Mouse (Mus musculus) T-helper 17 cell (primary cell): ENCODE data around the gene Herc3.
"Not testable (repeated sequence)": the region's sequence is repeated elsewhere in the genome, so short reads cannot be mapped to it uniquely, and the experiment has no call there.

ENCODE experiments used
- in situ Hi-C, 2 experiments: fragments of 300-600 bp; cut with MboI, MseI; formaldehyde crosslinking; loops; 1 replicate in 1 of 2; 2 replicates in 1 of 2; pipeline ENCODE4 v1.15.1; 2025; ENCODE audit warnings: high pct_unique_total_duplicates in 2 of 2

Gene Herc3

DNA sequence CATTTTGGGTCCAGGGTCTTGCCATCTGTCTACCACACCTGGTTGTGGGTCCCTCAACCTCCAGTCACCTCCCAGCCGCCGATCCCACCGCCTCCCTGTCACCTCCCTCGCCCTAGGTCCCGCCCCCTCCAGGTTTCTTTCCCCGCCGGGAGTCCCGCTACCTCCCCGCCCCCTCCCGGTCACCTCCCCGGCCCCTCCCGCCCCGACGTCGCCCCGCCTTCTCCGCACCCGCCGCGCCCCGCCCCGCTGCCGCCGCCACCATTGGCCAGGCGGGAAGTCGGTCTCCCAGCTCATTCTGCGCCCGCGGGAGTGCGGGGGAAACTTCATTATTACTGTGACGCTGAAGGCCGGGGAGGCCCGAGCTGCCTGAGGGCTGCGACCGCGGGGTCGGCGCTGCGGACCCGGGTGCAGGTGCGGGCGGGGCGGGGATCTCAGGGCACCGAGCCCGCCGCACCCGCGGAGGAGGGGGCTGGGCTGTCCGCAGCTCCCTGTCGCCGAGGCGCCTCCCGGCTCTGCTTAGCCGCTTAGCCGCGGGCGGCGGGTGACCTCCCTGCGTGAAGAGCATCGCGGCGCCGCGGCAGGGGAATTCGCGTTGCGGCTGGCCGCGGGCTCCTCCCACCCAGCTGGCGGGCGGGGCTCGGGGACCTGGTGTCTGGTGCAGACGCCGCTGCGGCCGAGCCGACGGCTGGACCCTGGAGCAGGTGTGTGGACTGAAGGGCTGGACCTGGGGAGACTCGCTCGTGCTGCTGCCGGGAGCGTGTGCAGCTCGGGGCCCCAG, at the start of gene Herc3:
Gene Herc3, plus strand, starts transcription at position 234 of the 778 bp plus-strand sequence.
- in situ Hi-C loops, result loop anchor here in 1 of 2 experiments (25.0 kb wide), 2 partner anchors 356 to 1919 kb away; partner anchors contain the start of genes Nt5c3 and Vmn1r4

DNA sequence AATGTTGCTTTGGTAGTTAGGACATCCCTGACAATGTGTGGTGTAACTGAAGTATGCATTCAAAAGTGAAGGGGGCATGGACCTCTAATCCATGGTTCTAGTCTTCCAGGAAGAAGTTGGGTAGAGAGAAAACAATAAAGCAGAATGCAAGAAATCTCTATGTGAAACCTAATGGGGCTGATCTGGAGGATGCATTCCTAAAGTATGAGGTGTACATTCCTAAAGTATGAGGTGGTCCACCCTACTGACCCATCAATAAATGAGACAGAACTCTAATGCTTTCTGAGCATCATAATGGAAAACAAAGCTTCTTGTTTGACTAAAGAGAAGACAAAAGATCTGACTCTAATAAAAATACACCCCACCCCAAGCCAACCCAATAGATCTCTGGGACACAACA, 29.9 kb upstream of the Herc3 start:
- in situ Hi-C loops, result no loop called here

DNA sequence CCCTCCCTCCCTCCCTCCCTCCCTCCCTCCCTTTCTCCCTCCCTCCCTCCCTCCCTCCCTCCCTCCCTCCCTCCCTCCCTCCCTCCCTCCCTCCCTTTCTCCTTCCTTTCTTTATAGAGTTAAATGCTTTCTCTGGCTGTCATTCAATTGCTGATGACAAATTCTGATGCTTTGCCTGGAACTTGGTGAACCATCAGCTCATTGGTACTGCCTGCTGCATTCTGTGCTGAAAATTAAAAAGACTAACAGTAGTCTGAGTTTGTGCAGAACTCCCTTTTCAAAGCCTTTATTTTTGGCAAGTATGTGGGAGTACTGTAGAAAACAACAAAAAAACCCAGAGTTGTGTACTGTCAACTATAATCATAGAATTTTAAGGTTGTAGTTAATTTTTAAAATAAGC, 16.9 kb upstream of the Herc3 start:
- in situ Hi-C loops, result no loop called here

DNA sequence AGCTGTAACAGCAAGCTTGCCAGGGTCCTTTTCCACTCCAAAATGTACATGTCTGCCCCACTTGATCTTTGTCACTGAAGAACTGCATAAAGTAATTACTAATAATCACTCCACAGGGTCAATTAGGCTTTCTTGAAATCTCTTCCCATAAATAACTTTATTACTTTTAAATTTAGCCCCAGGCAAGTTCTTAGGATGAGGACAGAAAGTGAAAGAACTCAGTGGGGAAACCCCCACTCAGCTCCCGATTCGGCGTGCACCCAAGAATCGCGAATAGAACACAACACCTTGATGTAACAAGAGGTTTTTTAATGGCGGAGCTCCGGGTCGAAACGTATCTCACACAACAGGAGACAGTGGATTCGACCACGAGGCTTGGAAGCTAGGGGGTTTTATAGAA, 14.2 kb upstream of the Herc3 start:
- in situ Hi-C loops, result not testable (repeated sequence)

DNA sequence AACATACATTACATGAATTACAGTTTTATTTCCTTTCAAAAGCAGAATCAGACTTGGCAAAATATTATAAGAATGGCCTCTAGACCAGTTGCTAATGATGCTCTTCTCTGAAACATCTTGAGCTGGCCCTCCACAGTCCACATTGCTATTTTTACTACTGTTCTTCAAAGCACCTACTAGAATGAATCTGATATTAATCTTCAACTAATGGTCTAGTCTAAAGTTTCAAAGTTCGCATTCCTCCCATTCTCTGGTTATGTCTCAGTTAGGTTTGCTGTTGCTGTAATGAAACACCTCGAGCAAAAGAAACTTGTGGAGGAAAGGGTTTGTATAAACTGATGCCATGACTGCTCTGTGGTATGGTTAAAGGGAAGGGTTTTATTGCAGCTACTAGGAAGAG, 5.6 kb upstream of the Herc3 start:
- in situ Hi-C loops, result loop anchor here in 1 of 2 experiments (25.0 kb wide), 2 partner anchors 362 to 1913 kb away; partner anchors contain the start of genes Nt5c3 and Vmn1r4

DNA sequence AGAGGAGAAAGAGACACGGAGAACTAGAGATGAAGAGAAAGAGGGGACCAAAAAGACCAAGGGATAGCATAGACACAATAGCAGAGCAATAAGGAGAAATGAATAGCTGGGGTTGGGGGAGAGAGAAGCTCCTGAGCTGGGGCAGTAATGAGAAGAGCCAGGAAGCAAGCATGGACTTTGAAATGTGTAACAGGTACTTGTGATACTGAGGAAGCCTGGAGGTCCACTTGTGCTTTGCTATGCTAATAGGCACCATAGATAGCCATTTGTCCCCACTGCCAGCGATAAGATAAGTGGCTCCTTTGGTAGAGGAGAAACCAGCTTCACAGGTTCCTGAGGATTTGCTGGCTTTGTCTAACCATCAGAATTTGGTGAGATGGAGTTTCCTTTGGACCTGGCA, 5.2 kb upstream of the Herc3 start:
- in situ Hi-C loops, result loop anchor here in 1 of 2 experiments (25.0 kb wide), 2 partner anchors 361 to 1914 kb away; partner anchors contain the start of genes Nt5c3 and Vmn1r4

DNA sequence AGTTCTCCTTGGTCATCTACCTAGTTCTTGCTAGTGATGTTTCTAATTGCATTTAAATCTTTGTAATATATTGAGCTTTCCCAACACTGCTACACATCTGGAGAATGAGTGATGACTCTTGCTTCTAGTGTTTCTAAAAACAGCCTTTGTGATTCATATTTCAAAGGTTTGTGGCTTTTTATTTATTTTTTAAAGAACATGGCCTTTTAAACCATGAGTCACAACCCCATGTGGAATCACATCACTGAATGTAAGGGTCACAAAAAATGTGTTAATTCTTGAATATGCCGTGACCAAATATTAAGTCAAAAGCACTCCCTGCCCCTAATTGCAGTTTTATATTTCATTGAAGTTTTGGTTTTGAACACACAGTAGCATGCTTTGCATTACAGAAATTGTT, 2.7 kb upstream of the Herc3 start:
- in situ Hi-C loops, result loop anchor here in 1 of 2 experiments (25.0 kb wide), 2 partner anchors 359 to 1916 kb away; partner anchors contain the start of genes Nt5c3 and Vmn1r4

DNA sequence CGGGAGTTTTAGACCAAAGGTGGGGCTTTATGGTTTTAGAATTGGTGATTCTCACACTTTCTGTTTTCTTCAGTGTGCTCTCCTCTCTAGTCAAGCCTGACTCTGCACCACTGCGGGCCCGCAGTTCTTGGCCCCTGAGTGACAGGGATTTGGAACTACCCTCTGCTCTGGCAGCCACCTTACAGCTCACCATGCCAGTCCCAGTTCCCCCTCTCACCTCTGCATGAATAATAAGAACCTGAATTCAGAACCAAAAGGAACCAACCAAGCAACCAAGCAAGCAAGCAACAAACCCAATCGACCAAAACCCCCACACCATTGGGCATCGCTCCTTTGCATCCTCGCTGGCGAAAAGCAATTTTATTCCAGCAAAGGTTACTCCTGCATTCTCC, 429 bp upstream of the Herc3 start:
- in situ Hi-C loops, result loop anchor here in 1 of 2 experiments (25.0 kb wide), 2 partner anchors 356 to 1919 kb away; partner anchors contain the start of genes Nt5c3 and Vmn1r4

DNA sequence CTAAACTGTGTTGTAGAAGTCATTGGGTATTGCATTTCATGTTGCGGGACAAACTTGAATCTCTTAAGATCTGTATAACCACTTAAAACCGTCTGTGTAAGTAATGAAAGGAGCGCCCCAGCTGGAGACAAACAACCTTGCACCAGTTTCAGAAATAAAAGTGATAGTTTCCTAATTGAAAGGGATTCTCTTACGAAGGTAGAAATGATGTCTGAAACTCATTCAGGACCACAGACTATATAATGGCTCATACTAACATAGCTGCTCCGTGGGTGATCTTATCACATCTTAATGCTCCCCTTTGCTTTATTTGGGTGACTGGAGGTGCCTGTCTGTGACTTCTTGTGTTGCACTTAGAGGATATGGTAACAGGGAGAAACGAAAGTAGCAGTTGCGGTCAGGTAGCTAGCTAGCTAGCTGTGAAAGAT, 1.3 kb downstream of the Herc3 start:
- in situ Hi-C loops, result loop anchor here in 1 of 2 experiments (25.0 kb wide), 2 partner anchors 355 to 1920 kb away; partner anchors contain the start of genes Nt5c3 and Vmn1r4

DNA sequence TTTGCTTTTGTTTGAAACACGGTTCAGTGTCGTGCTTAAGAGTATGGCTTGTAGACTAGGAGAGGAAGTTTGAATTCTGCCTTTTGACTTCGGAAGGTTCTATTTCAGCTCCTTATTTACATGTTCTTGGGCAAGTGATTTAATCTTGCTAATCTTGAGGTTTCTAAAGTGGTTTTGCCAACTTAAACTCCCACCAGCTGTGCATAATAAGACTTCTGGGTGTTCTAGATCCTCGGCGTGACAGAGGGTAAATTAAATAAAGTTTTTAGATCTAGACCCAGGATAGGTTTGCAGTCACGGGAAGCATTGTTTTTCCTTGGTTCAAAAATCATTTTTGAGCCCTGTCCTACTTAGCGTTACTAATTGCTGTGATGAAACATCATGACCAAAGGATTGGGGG, 3.2 kb downstream of the Herc3 start:
- in situ Hi-C loops, result loop anchor here in 1 of 2 experiments (25.0 kb wide), 2 partner anchors 353 to 1922 kb away; partner anchors contain the start of genes Nt5c3 and Vmn1r4

DNA sequence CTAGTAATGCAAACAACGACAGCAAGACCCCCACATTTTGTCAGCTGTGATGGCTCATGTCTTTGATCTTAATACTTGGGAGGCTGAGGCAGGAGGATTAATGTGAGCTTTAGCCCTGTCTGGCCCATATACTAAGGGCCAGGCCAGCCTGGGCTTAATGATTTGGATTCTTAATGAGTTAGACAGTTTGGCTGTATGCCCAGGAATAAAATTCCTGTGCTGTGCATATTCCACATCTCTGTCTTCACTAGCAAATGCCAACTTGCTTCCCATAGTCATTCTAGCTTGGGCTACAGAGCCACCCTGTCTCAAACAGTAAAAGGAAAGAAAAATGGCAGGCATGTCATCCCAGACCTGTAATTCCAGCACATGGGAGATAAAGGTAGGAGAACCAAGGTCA, 4.3 kb downstream of the Herc3 start:
- in situ Hi-C loops, result loop anchor here (5.0 to 25.0 kb wide), 4 partner anchors 352 to 1923 kb away; partner anchors contain the start of genes Gprin3 (in 1 of the 2), Nt5c3 (in 1 of the 2) and Vmn1r4 (in 1 of the 2)

DNA sequence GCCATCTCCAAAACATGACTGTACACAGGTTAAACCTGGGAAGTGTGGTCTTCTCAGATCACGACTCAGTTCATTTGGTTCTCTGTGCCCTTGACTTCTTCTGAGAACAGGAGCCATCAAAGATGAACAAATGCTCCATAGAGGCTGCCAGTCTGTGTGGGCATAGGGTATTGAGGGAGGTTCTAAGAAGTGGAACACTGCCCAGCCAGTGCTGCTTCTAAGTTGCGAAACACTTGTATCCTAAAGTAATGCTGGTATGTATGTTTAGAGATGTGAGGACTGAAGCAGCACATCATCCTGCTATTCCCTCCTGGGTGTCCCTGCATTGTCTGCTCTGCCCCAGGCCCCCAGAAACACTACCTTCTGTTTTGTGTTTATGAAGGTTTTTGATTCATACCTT, 5.2 kb downstream of the Herc3 start:
- in situ Hi-C loops, result loop anchor here (5.0 to 25.0 kb wide), 4 partner anchors 351 to 1924 kb away; partner anchors contain the start of genes Gprin3 (in 1 of the 2), Nt5c3 (in 1 of the 2) and Vmn1r4 (in 1 of the 2)

DNA sequence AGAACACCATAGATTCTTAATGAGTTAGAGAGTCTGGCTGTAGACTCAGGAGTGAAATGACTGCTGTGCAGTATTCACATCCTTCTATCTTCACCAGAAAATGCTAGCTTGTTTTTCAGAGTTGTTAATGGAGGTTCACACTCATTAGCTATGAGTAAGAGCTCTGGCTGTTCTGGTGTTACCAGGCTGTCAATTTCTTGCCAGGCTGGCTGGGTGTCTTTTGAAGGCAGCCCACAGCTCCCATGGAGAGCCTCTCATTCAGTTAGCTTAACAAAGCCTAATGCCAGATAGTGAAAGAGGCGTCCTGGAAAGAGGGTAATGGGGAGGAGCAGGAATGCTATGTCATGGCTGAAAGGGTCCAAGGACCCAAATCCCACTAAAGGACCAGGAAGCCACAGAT, 6.7 kb downstream of the Herc3 start:
- in situ Hi-C loops, result loop anchor here (5.0 to 25.0 kb wide), 4 partner anchors 349 to 1926 kb away; partner anchors contain the start of genes Gprin3 (in 1 of the 2), Nt5c3 (in 1 of the 2) and Vmn1r4 (in 1 of the 2)

DNA sequence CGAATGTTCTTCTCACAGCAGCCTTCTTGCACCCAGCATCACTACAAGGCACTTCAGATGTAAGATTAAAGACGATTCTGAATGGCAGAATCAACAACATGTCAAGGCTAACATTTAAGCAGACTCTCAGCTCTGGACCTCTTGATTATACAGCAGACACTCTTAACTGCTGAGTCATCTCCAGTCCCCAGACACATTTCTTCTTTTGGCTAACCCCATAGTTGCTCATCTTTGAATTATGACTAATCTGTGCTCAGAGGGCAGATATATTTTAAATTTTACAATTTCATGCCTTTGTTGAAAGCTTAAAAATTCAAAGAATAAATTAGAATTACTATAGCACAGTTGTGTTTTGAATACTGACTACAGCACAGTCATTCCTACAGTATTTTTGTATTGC, 9.9 kb downstream of the Herc3 start:
- in situ Hi-C loops, result loop anchor here (10.0 to 25.0 kb wide), 3 partner anchors 346 to 1929 kb away; partner anchors contain the start of genes Nt5c3 (in 1 of the 2), Ppm1k (in 1 of the 2) and Vmn1r4 (in 1 of the 2)

DNA sequence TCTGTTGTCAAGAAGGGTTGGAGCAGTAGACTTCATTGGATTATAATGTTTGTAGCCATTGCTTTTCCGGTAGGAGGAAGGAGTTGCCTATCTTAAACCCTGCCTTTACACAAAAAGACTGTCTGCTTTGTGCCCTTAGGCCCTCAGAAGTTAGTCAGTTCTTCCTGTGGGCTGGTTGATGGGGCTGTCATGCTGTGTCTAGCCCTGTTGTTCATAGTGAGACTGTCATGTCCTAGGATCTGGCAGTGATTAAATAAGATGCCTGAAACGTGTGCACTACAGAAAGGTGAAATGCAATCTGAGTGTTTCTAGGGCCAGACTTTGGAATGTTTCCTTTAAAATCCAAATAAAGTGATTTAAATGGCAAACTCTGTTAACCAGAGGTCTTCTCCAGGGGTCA, 10.9 kb downstream of the Herc3 start:
- in situ Hi-C loops, result loop anchor here (10.0 to 25.0 kb wide), 3 partner anchors 345 to 1930 kb away; partner anchors contain the start of genes Nt5c3 (in 1 of the 2), Ppm1k (in 1 of the 2) and Vmn1r4 (in 1 of the 2)

DNA sequence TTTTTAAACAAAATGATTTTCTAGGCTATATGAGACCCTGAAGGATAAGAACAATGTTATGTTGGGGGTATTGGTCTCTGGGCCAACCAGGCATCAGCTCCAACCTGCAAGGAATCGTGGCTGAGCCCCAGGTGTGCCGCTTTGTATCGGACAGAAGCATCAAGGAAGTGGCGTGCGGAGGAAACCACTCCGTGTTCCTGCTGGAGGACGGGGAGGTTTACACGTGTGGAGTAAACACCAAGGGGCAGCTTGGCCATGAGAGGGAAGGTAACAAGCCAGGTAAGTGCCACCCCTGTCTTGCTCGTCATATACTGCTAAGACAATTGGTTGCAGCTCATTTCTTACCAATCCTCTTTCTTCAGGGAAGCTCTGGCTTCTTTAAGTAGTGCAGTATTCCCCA, 12.3 kb downstream of the Herc3 start:
- in situ Hi-C loops, result loop anchor here (10.0 to 25.0 kb wide), 3 partner anchors 344 to 1931 kb away; partner anchors contain the start of genes Nt5c3 (in 1 of the 2), Ppm1k (in 1 of the 2) and Vmn1r4 (in 1 of the 2)

DNA sequence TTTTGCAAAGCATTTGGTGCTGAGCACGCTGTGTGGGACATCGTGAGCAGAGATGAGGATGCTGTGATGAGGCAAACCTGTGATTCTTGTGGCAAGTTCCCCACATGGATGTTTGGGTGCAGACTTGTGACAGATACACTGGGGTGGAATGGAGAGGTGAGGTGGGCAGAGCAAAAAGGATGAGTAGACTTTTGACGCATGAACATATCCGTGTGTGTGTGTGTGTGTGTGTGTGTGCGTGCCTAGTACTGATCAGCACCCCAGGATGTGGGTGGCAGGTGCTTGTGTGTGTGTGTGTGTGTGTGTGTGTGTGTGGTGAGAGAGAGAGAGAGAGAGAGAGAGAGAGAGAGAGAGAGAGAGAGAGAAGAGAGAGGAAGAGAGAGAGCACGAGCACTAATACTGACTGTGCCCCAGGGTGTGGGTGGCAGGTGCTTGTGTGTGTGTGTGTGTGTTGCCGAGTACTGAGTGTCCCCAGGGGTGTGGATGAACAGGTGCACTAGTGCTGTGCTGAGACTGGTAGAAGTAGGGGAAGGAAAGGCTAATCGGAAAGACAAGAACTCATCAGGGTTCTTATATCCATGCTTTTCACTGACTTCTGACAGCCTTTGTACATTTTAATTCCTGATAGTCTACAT, 13.0 kb downstream of the Herc3 start:
- in situ Hi-C loops, result loop anchor here (10.0 to 25.0 kb wide), 3 partner anchors 343 to 1932 kb away; partner anchors contain the start of genes Nt5c3 (in 1 of the 2), Ppm1k (in 1 of the 2) and Vmn1r4 (in 1 of the 2)

DNA sequence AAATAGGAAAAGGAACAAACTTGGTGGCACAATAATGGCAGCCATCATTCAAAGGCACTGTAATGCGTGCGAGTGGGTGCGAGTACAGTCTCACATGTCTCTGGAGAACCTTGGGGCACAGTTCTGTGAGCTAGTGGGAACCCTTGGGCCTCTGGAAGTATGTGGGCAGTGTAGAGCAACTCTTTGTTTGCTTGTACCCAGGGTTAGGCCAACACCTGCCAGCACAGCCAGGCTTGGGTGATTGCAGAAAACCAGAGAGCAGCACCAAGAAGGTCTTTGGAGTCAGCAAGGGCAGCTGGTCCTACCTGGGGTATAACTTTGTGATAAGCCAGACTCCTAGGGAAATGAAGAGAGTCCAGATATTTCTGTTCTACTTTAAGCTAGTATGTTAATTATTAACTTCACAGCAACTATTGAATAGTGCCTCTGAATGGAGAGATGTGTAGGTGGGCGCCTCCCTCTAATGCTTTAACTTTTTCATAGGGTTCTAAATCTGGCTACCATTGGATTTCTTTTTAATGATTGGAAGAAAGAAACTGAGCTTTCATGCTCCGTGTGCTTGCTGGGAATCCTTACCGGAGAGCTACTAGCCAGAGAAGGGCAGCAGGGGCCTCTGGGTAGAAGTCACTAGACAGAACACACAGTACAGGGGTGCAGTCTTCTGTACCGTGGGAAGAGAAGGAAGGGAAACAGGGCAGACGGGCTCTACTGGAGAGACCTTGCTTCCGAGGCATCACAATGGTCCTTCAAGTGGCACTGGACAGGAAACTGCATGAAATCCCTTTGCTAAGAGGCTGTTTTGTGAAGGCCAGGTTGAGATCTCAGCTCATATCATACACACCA, 15.8 kb downstream of the Herc3 start:
- in situ Hi-C loops, result loop anchor here (10.0 to 25.0 kb wide), 3 partner anchors 340 to 1935 kb away; partner anchors contain the start of genes Nt5c3 (in 1 of the 2), Ppm1k (in 1 of the 2) and Vmn1r4 (in 1 of the 2)

DNA sequence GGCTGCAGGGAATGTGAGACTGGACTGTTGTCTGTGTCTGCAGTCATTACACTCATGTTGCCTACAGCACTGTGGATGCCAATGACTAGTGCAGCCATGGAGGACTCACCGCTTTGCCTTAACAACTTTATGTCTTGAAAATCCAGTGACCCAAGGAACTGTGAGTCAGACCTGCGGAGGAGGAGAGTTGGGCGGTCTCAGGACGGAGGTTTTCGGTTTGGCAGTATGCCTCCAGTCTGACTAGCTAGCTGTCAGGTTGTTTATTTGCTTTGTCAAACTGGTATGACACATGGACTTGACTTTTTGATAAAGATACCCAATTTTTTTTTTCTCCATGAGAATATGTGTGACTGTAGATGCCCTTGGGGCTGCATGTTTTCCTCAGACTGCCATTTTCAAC, 16.6 kb downstream of the Herc3 start:
- in situ Hi-C loops, result loop anchor here (10.0 to 25.0 kb wide), 3 partner anchors 339 to 1936 kb away; partner anchors contain the start of genes Nt5c3 (in 1 of the 2), Ppm1k (in 1 of the 2) and Vmn1r4 (in 1 of the 2)

DNA sequence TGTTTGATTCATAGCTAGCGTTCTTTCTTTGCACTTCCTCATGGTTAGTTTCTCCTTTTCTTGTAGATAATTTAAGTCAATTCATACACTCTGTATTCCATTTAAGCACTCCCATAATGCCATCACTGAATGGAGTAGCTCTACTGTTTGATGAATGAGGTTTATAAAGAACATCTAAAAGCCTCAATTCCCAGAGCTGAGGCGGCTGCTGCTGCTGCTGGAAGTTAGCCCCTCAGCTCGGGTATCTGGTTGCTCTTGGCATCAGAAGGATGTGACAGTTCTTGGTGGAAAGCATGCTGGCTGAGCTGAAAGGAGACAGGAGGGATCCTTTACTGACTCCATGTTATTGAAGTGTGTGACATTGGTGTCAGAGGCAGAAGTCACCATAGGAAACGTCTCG, 18.1 kb downstream of the Herc3 start:
- in situ Hi-C loops, result loop anchor here (10.0 to 25.0 kb wide), 3 partner anchors 338 to 1937 kb away; partner anchors contain the start of genes Nt5c3 (in 1 of the 2), Ppm1k (in 1 of the 2) and Vmn1r4 (in 1 of the 2)
